Mouse (Mus musculus) MEL (cell line): ENCODE results near the gene Snapc5.

Experiments
- CHD2 ChIP-seq: IDR thresholded peaks from 2 replicates; pipeline ENCODE4 v1.6.1; 2011; ENCODE audit warnings: low read length, improper control_type of control experiment
- EP300 ChIP-seq, 2 experiments: IDR thresholded peaks; 2 replicates each; pipeline ENCODE4 v1.6.1; 2011; ENCODE audit warnings: improper control_type of control experiment in 2 of 2, low read length in 2 of 2, low read depth in 1 of 2, mild to moderate bottlenecking in 1 of 2
- MAFK ChIP-seq: IDR thresholded peaks from 2 replicates; pipeline ENCODE4 v1.6.1; 2011; ENCODE audit warnings: low read depth, mild to moderate bottlenecking, low read length, improper control_type of control experiment, borderline replicate concordance
- MAX ChIP-seq: IDR thresholded peaks from 2 replicates; pipeline ENCODE4 v1.6.1; 2011; ENCODE audit warnings: low read length, improper control_type of control experiment
- MYC ChIP-seq: IDR thresholded peaks from 2 replicates; pipeline ENCODE4 v1.6.1; 2011; ENCODE audit warnings: low read depth, mild to moderate bottlenecking, low read length, improper control_type of control experiment, moderate library complexity
- POLR2A ChIP-seq, 2 experiments: IDR thresholded peaks; 2 replicates each; pipeline ENCODE4 v1.6.1; 2011 to 2012; ENCODE audit warnings: low read length in 2 of 2, mild to moderate bottlenecking in 2 of 2, control low read depth in 1 of 2, improper control_type of control experiment in 1 of 2, low read depth in 1 of 2, moderate library complexity in 1 of 2; ENCODE audit not compliant: control insufficient read depth in 1 of 2, insufficient read depth in 1 of 2, poor library complexity in 1 of 2
- UBTF ChIP-seq: IDR thresholded peaks from 2 replicates; pipeline ENCODE4 v1.6.1; 2012; ENCODE audit warnings: low read depth, mild to moderate bottlenecking, inconsistent platforms, low read length, improper control_type of control experiment, moderate library complexity, borderline replicate concordance; ENCODE audit not compliant: insufficient read depth
- USF2 ChIP-seq, 2 experiments: IDR thresholded peaks; 2 replicates each; pipeline ENCODE4 v1.6.1; 2011 to 2012; ENCODE audit warnings: improper control_type of control experiment in 2 of 2, low read length in 2 of 2, borderline replicate concordance in 1 of 2, inconsistent platforms in 1 of 2, low read depth in 1 of 2, mild to moderate bottlenecking in 1 of 2; ENCODE audit not compliant: insufficient read depth in 1 of 2

DNA sequence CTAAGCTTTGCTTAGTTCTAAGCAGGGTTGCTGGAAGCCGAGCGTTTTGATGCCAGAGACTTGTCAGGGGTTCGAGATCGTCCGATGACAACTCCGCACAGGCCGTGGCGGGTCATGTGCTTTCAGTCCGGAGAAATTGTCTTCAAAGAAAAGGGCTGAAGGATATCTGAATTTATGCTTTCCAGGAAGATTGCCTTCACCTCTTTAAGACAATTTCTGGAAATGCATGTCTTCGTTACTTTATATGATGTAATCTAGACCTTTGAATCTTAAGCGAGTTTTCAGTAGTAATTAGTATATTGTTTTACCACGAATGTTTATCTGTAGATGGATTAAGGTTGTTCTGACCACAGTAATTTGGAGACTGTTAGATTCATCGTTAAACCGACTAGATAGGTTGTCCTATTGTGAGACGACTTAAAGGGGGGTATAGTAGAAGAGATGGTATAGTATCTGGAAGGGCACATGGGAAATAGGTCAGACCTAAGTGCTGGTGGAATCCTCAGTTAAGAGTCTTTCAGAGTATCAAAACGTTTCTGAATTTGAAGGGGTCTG, 5.3 kb upstream of the Snapc5 start:
- TF ChIP-seq MAX (no peak; the same call in 1 of the 2 replicates), POLR2A (IDR thresholded peaks at IDR 0.05; ENCODE audit: control insufficient read depth in 1 of 2, insufficient read depth in 1 of 2, low read depth in 1 of 2, low read length in 2 of 2, poor library complexity in 1 of 2) (no peak), USF2 (IDR thresholded peaks at IDR 0.05; ENCODE audit: borderline replicate concordance in 1 of 2, insufficient read depth in 1 of 2, low read depth in 1 of 2, low read length in 2 of 2) (no peak), UBTF (no peak), MYC (peak; percentile 63; the same call in 1 of the 2 replicates), CHD2 (no peak), EP300 (IDR thresholded peaks at IDR 0.05; ENCODE audit: low read depth in 1 of 2, low read length in 2 of 2) (no peak), MAFK (no peak)
